Mouse (Mus musculus) spleen, adult 12 weeks (tissue): Measurements from ENCODE around the gene Renbp.
A peak's percentile ranks its signal among the peaks of the same experiment; 100 is the strongest.

ENCODE experiments used
- DNase-seq: peaks from one replicate; pipeline ENCODE4 v3.0.0; 2022; ENCODE audit warnings: low spot score

The Renbp gene

DNA sequence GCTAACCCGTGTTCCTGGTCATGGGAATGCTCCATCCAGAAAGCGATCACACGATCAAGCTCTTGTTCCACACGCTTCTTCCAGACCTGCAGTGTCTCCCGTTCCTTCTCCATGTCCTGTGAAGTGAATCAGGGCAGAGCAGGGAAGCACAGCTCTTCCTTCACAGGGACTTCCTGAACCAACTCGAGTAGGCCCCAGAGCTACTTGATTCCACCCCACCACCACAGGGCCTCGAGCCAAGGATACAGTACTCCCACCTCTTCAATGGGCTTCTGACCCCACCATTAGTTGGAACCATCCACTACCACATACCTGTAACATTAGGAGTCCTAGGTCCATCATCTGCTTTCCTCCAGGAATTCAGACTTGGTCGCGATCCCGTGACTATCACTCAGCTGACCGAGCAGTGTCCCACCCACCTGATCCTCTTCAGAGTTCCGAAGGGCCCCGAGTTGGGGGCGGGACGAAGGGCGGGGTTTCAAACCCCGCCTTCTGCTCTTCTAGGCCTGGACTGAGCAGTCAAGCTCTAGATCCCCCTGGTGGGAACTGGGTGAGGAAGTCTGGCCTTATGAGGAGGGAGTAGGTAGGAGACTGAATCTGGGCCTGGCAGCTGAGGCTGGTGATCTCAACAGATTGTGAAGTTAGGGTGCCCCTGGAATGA lies at the start of gene Renbp:
Gene Renbp (minus strand): TSS at position 449 of the 661 bp plus-strand sequence.
- no peak for DNase-seq

DNA sequence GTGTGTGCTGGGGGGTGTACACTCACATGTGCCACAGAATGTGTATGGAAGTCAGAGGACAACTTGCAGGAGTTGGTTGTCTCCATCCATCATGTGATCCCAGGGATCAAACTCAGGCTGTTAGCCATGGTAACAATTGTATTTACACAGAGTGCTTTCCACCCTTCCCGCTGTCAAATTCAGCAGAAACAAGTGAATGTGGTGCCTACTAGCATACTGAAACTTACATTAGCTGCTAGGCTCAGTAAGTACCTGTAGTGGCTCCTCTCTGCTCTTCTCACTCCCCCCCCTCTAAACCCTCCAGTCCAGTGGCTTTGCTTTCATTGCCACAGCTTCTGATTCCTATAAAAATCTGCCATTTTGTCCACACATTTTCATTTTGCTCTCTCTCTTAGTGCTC lies 47.1 kb upstream of the Renbp start:
- no peak for DNase-seq

DNA sequence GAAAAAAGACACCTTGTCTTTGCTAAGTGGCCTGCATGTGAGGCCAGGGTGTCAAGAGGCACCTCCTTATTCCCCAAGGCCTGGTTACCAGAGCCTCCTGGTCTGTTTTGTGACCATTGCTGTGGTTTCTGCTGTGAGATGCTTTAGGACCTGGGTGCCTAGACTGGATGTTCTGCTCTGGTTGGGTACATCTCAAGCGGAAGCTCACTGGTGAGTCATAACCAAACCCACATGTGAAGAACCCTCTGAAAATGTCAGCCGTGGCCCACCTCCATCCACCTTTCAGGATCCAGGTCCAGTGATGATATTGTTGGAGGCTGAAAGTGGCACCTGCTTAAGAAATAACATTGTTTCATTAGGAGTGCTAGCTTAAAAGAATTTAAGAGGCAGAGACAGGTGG lies 45.6 kb upstream of the Renbp start:
- DNase-seq = no peak

DNA sequence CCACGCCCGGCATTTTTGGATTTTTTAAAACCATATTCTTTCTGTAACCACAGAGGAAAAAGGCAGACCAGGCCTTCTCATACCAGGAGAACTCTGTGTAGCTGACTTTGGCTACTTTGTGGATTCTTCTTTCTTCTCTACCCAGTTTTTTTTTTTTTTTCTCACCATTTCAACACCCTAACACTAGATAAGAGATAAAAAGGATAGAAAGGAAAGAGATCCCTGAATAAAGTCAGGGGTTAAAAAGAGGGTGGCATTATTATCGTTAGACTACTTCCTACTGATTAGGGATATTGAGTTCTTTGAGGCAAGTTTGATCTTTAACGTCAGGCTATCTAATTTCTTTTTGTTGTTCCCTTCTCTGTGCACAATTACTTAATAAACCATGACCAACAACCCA lies 42.1 kb upstream of the Renbp start:
- no peak for DNase-seq

DNA sequence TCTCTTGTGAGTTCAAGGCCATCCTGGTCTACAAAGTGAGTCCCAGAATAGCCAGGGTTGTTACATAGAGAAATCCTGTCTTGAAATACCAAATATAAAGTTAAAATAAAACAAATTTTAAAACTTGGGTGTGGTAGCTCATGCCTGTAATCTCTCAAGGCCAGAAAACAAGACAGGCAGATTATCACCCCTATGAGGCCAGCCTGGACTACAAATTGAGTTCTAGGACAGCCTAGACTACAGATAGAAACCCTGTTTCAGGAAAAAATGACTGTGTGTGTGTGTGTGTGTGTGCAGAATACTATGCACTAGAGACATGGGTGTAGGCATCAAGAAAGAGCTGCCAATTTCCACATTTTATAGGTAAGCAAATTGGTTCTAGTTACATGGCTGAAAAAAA lies 40.1 kb upstream of the Renbp start:
- DNase-seq = no peak

DNA sequence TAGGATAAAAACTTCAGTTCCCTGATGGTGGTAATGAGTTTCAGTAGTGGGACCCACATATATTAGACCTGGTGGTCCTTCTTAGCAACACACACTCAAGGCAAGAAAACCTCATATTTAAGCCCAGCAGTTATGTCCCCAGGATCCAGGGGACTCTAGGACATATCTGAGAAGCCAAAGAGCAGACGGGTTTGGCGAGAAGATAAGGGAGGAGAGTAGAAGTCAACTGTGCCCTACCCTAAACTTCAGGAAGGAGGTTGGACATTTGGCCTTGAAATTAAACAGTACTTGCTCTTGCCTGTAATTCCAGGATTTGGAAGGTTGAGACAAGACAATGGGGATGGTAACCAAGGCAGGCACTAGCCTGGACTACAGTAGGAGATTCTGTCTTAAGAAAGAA lies 39.1 kb upstream of the Renbp start:
- no peak for DNase-seq

DNA sequence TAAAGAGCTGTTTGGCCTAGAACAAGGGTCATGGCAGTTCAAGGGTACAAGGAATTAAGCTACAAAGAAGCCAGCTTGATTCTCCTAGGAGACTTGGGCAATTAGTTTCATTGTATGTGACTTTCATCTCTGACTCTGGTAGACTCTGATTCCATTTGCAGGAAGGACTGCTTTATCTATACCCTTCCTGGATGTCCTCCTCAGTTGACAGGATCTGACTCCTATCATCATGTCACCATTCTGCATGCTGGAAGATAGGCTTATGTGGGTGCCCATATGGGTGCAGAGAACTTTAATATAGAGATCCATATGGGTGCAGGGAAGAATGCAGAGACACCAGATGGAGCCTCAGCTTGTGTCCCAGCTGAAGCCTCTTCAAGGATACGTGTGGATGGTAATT lies 38.5 kb upstream of the Renbp start:
- DNase-seq = no peak

DNA sequence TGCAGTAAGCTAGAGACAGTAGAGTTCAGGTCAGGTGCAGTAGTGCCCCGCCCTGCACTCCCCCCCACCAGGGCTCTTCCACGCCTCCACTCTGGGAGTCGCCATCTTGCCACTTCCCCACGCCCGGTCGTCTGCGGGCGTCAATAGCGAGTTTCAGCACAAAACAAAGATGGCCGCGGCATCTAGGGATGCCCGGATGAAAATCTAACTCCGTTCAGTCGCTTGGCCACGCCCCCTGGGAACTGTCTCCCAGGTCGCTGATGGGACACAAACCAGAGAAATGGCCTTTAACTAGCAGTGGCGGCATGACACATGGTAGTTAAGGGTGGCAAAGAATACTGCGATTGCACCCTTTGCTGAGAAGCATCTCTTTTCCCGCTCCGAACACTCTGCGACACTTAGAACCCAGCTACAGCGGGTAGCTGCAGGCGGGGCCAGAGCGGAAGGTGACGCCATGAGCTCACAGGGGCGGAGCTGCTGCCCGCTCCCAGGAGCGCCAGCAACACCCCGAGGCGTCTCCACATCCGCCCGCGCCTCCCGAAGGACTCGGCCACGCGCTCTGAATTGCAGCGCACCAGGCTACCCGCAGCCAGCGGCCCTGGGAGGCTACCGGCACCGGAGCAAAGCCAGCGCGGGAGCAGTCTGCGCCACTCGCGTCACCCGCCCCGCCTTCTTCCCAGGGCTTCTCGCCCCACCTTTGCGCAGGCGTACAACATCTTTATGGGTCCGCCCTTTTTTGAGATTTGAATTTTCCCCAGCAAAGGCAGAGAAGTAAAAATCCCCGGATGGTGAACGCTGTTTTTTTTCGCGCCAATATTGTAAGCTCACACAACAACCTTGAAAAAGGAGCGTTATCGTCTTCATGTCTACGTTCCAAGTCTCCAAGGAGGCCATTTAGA lies 36.8 kb upstream of the Renbp start:
- DNase-seq = peak; percentile 83

DNA sequence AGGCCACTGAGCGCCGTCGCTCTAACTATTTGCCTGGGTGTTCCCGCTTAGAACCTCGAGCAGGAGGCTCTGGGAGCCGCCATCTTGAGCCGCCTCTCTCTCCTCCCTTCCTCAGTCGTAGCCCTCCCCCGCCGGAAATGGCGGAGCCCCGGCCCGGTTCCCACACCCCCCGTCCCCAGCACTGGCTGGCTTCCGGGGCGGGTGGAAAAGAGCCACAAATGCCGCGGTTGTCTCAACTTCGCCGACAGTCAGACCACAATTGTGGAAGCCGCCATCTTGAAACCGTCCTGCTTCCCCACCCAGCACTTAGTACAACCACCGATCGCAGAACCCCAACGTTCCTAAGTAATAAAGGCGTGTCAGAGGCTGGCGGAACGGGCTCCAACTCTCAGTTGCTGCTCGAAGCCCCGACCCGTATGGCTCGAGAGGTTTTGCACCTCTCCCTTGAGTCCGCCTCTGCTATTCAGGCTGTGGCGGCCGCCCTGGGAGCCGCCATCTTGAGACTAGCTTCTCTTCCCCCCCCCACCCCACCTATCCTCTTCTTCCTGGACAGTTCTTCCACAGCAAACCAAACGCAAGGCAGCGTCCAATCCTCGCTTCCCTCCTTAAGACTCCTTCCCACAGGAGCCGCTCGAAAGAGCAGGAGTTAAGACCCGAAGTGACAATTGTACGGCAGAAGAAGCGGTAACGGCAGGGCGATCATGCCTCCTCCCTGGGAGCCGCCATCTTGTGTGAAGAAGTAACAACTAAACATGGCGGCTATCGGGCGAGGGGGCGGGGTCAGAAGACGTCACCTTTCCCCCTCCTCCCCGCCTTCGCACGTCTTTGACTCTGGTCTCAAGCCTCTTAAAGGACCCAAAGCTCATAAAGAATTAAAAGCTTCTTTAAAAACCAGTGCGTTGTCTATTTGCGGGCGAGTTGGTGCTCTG lies 35.9 kb upstream of the Renbp start, which contains the start of gene Hcfc1:
Gene Hcfc1 (minus strand): TSS at position 110 of the 929 bp plus-strand sequence.
- DNase-seq = peak; percentile 79

DNA sequence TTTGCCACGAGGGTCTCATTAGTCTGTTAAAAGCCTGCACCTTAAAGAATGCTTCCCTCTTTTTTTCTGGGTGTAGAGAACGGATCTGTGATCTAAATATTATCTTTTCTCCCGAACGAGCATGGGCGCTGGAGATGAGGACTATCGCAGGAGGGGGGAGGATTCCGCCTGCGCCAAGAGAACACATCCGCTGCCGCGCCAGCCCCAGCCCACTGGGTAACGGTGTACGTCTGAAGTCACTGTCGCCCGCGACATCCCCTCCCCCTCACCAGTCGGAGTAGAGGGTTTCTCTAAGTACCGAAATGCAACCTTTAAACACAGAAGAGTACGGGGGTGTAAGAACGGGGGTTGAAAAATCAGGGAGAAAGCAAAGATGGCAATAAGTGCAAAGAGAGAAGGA lies 34.7 kb upstream of the Renbp start:
- no peak for DNase-seq

DNA sequence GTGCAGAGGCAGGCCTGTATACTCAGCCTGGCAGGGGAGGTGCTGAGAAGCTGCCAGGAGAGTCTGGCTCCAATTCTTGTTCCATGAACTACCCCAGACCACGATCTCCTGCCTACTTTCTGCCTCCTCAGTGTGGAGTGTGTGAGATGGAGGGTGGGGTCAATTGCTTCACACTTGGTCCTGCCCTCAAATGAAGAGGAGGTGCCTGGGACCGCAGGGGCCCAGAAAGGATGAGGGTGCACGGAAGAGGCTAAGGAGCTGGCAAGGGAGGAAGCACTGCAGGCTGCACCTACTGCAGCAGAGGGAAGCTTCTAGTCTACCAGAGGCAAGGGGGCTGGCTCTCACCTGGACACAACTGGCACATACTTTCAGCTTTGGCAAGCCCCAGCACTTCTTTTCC lies 33.7 kb upstream of the Renbp start:
- no peak for DNase-seq

DNA sequence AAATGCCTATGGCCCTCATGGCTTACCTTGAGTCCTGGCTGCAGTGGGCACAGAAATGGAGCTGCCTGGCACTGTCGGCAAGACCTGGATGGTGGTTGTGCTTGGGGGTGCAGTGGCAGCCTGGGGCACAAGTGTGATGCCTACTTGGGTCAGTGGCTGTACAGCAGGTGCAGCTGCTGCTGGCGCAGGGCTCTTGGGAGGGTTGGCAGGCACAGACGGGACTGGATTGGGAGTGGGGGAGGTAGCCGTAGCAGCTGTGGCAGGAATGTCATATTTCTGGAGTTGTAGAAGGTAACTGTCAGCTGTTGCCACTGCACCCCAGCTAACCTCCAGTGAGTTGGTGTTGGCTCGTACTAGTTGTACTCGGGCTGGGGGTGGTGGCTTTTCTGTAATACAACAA lies 24.3 kb upstream of the Renbp start:
- DNase-seq = no peak

DNA sequence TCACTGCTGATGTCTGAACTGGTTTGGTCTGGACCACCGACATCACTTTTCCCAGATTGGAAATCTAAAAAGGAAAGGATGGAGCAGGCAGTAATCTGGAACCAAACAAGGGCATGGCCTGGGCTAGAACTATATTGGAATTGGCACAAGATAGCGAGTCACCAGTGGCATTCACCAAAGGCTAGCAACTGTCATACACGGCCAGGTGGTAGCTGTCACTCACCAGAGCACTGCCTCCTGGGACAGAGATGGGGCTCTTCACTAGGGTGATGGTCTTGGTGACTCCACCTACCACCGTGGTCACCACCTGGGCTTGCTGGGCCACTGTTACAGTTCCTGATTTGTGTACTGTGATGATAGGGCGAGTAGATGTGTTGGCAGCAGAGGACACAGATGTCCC lies 22.0 kb upstream of the Renbp start:
- no peak for DNase-seq

DNA sequence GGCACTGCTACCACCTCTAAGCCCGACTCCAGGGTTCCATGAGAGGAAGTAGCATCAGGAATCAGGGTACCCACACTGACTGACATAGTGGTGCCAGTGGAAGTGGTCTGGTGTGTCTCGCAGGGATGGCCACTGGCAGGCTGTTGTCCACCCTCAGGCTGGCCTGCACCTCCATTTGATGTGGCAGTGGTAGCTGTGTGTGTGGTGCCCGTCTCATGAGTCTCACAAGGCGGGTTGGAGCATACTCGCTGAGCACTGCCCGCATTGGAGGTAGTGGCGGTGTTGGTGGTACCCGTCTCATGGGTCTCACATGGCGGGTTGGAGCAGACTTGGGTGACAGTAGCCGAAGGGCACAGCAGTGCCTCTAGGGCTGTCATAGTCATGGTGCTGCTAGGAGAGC lies 18.7 kb upstream of the Renbp start:
- DNase-seq = no peak

DNA sequence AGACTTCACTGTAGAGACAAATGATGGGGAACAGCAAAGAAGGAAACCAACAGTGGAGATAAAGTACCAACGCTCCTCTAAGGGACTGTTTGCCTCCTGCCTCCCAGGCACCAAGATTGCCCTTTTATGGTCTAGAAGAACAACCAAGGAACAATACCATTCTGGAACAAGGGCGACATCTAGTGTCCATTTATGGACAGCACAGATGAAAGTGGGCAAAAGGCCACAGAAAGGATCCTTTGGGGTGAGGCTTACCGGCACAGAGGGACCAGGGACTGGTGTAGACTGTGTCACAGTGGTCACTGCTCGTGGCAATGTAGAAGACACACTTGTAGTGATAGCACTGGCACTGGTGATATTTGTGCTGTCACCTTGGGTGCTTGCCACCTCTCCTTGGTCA lies 18.0 kb upstream of the Renbp start:
- no peak for DNase-seq

DNA sequence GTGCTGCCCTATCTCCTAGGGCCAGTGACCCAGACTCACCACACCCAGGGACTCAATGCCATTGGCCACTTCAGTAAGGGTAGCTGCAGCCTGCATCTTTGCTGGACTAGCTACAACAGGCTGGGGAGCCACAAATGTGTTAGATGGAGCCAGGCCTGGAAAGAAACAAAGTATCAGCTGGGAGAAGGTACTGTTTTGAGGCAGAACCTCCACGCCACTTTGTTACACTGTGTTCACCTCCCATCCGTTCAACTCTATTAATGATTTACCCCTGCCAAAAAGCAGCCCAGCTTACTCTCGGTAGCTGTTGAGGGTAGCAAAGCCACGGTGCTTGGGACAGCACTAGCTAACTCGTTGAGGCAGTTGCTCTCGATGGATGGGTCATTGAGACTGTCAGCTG lies 16.2 kb upstream of the Renbp start:
- DNase-seq = no peak

DNA sequence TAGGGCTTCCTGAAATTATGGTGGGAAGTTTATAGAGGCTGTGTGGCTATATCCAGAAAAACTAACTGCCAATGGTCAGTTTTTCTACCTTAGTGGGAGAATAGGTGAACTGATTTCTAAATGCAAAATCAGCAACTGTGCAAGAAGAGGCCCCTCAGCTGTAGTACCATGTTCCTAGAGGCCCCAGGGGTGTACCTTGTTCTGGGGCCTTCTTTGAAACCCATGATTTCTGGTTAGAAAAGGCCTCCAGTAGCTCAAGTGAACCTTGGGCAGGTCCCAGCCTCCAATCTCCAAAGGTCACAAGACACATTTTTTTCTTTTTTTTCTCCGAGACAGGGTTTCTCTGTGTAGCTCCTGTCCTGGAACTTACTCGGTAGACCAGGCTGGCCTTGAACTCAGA lies 11.6 kb upstream of the Renbp start:
- no peak for DNase-seq

DNA sequence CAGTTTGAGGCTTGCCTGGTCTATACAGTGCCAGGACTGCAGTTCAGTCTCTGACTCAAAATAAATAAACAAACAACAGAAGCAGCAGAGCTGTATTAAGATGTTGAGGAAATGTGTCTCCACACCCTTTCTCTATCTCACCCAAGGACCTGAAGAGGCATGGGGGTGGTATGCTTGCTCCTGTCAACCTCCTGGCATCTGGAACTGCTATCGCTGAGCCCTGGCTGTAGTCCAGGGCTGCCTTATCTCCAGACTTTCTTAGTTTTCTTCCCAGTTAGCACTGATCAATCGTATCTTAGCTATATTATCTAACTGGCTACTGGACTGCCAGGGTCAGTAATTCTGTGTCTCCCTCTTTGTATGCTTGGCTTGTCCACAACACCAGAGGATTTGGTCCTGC lies 11.2 kb upstream of the Renbp start:
- DNase-seq = no peak

DNA sequence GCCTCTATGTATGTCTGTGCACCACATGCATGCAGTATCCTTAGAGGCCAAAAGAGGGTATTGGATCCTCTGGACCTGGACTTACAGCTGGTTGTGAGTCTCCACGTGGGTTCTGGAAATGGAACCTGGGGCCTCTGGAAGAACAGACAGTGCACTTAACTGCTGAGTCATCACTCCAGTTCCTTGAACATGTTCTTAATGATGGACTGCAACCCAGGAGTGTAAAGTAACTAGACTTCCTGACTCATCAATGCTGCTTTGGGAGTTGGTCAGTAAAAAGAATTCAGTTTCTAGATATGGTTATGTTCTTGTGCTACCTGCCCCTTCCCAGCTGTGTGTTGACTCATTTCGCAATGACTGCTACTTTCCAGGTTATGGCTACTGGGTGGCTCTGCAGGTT lies 1.2 kb upstream of the Renbp start:
- no peak for DNase-seq

DNA sequence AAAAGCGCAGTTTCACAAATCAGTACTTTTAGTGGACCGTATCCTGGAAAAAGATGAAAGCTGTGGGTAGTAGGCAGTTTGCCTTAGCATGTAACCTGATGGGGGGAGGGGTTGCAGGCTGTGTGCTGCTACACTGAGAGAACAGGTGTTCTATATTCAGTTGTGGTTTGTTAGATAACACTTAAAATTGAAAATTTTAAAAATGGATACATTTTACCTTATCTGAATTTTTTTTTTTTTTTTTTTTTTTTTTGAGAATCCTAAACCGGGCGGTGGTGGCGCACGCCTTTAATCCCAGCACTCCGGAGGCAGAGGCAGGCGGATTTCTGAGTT lies 8.1 kb downstream of the Renbp start:
- no peak for DNase-seq

DNA sequence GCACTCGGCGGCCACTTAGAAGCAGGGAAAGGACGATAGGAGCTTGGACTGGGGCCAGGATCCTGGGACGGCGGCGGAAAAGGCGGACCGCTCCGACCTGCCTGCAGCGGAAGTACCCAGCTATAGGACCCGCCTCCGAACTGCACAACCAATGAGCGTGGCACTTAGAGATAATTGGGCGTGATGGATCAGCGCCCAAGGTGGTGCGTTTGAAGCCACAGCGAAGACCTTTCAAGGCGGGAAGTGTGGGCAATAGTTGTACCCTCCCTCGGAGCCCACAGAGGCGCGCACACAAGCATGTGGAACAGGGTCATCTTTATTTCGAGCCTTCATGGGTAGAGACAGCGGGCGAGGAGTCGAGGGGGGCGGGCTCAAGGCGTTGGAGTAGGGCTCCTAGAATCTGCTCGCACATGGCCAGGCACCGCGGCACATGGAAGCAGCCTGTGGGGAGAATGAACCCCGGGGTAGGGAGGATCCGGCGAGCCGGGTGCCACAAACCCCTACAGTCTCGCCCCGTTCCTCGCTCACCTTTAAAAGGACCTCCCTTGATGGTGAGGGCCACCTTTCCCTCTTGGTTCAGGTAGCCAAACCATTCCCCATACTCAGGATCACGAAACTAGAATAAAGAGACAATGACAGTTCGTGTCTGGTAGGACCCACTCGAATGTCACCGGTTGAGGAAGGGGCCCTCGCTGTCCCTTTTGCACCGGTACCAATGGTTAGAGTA lies 8.7 kb downstream of the Renbp start, which contains the start of the genes Arhgap4 and Naa10:
Gene Arhgap4 (minus strand): TSS at position 48 of the 727 bp plus-strand sequence.
Gene Naa10 (minus strand): TSS at position 122 of the 727 bp plus-strand sequence.
- peak; percentile 75 for DNase-seq
